Mouse (Mus musculus) midbrain, postnatal 0 days (tissue): Measurements from ENCODE around the gene Hdac4. TPM values are rescaled to one million over a fixed set of nuclear protein-coding genes. Genes with fewer than 3 reads are reported as not detected.

Experiments
- ATAC-seq: fragments of 200-750 bp; cut with Nextera tagmentation; 2 replicates; pipeline ENCODE4 v1.8.0; 2017; ENCODE audit warnings: moderate number of reproducible peaks, mild to moderate bottlenecking, moderate TSS enrichment, moderate library complexity; ENCODE audit not compliant: low FRiP score
- DNase-seq: peaks from one replicate; pipeline ENCODE4 v3.0.0-alpha.2; 2015; ENCODE audit warnings: low spot score
- H3K27ac ChIP-seq: fragments of 300-500 bp; sonication (generic); 2 replicates; pipeline ENCODE4 v1.5.1; 2014; ENCODE audit warnings: low read depth, mild to moderate bottlenecking, low read length, mixed read lengths
- H3K27me3 ChIP-seq: fragments of 300-500 bp; sonication (generic); 2 replicates; pipeline ENCODE4 v1.6.1; 2014; ENCODE audit warnings: low read length, control low read depth, mixed read lengths; ENCODE audit not compliant: insufficient read depth
- H3K36me3 ChIP-seq: fragments of 300-500 bp; sonication (generic); 2 replicates; pipeline ENCODE4 v1.6.1; 2014; ENCODE audit warnings: low read length, control low read depth, mixed read lengths; ENCODE audit not compliant: insufficient read depth
- H3K4me1 ChIP-seq: fragments of 300-500 bp; sonication (generic); 2 replicates; pipeline ENCODE4 v1.6.1; 2014; ENCODE audit warnings: mild to moderate bottlenecking, control low read depth, antibody characterized with exemption, low read length, mixed read lengths; ENCODE audit not compliant: insufficient read depth
- H3K4me2 ChIP-seq: fragments of 300-500 bp; sonication (generic); 2 replicates; pipeline ENCODE4 v1.6.1; 2014; ENCODE audit warnings: low read depth, mild to moderate bottlenecking, low read length, mixed read lengths; ENCODE audit not compliant: poor library complexity, severe bottlenecking
- H3K4me3 ChIP-seq: fragments of 300-500 bp; sonication (generic); 2 replicates; pipeline ENCODE4 v1.5.1; 2014; ENCODE audit warnings: low read depth, mild to moderate bottlenecking, low read length, moderate library complexity
- H3K9ac ChIP-seq: fragments of 300-500 bp; sonication (generic); replicated peaks from 2 replicates; pipeline ENCODE4 v1.6.1; 2014; ENCODE audit warnings: mild to moderate bottlenecking, low read length, moderate library complexity, mixed read lengths; ENCODE audit not compliant: poor library complexity, severe bottlenecking
- H3K9me3 ChIP-seq: fragments of 300-500 bp; sonication (generic); 2 replicates; pipeline ENCODE4 v1.6.1; 2016; ENCODE audit warnings: low read length, control low read depth
- CTCF ChIP-seq: IDR thresholded peaks from 2 replicates; pipeline ENCODE4 v1.5.1; 2016; ENCODE audit warnings: antibody characterized with exemption, mild to moderate bottlenecking
- WGBS: fragments of 180-500 bp; shearing (Covaris S2); extraction: QIAGEN DNeasy Blood & Tissue Kit; methylation state at CpG from one replicate; pipeline ENCODE4 v1.1.7; 2014; 5-methylcytosine and 5-hydroxymethylcytosine counted together
- polyA plus RNA-seq: library from polyadenylated mRNA; unstranded; fragments of >200 nt; fragmentation: Nextera tagmentation; extraction: Ambion mirVana; gene quantifications from 2 replicates; pipeline ENCODE4 v1.2.1, GENCODE M21; 2015
- total RNA-seq: library from RNA; depleted of rRNA; stranded (reverse); fragments of >200 nt; gene quantifications from 2 replicates; pipeline ENCODE4 v1.2.3, GENCODE M21; 2014

The Hdac4 gene
- total and polyA plus RNA-seq, 2 experiments from 2014 or later, result 18.1 to 51.8 TPM

GRCm38 (mm10) chr1:92180141-92181137, 15.1 kb downstream of the Hdac4 start:
- Histone ChIP-seq H3K27me3 (no peaks in the 10 kb centered on the region), H3K27ac (peak overlapping the region; percentile 100), H3K4me1 (peaks cover 14% of the 10 kb centered on the region), H3K4me2 (peak overlapping the region; percentile 74), H3K9me3 (no peaks in the 10 kb centered on the region), H3K9ac (peak overlapping the region; percentile 81), H3K36me3 (no peaks in the 10 kb centered on the region), H3K4me3 (peak overlapping the region; percentile 89)
- DNase-seq, result peak; percentile 100
- peak; percentile 98 for ATAC-seq
- WGBS, result 1% methylated on average over 81 of the region's 97 CpGs
- TF ChIP-seq CTCF, result peak; percentile 3; the same call in 1 of the 2 replicates

GRCm38 (mm10) chr1:92179489-92180006, 16.0 kb downstream of the Hdac4 start:
- WGBS, result under 1% methylated on average over 51 of the region's 61 CpGs
- peak overlapping the region; percentile 89 for H3K4me3 ChIP-seq
- peak overlapping the region; percentile 81 for H3K9ac ChIP-seq
- peak overlapping the region; percentile 89 for H3K27ac ChIP-seq
- peak; percentile 45 for DNase-seq
- no peaks in the 10 kb centered on the region for H3K27me3 ChIP-seq
- H3K9me3 ChIP-seq, result no peaks in the 10 kb centered on the region
- peaks cover 14% of the 10 kb centered on the region for H3K4me1 ChIP-seq
- H3K4me2 ChIP-seq, result peak overlapping the region; percentile 71
- TF ChIP-seq CTCF, result no peak
- no peaks in the 10 kb centered on the region for H3K36me3 ChIP-seq
- no peak for ATAC-seq

DNA sequence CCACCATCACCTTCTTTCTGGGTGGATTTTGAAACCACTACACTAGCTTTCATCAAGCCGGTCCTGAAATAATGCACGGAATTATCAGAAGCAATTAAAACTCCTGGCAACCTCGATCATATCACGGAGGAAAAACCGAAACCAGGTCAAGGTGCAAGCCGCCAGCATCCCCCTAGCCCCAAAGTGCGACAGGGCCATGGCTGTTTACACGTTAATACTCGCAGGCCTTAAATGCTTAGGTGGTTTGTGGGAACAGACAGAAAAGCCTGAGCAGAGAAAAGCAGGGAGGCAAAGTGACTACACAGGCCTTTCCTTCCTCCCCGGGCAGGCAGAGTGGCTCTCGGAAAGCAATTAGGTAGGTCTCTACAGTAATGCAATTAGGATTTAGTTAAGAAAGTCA, 16.4 kb downstream of the Hdac4 start:
- WGBS, result 5% methylated on average over 11 of the region's 11 CpGs

DNA sequence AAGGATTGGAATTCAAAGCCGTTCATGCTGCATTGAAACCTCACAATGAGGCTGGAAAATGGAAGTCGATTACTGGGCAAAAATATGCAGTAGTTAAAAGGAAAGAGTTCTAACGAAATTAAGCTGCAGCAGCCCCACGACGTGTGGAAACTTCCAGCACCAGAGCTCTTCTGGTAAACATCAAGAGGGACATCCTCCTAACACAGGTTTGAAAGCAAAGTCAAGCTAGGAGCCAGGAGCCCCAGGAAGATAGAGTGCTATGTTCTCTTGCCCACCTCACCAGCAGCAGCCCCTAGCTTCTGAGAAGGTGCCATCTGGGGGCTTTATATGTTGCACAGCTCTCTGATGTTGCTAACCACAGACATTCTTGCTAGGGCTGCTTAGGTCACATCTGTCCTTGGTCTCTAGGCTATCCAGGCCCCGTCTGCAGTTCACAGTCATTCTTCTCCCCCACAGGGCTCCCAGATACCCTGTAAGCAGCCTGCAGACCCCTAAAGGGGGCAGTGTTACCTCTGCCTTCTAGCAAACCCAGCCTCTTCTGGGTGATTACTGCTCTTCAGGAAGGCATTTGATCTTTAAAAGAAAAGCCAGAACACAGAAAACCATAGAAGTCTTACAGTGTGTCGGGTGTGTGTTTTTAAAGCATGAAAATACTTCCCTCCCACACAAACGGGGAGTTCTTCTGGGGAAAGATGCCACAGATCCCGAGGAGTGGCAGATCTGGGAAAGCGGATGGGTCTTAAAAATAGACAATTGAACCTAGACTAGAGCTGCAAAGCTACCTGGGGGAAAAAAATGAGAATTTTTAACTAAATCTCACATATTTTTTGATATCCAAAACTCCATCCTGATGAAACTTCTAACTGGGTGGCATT, 17.2 kb downstream of the Hdac4 start:
- WGBS, result 6% methylated on average over 10 of the region's 10 CpGs
- Histone ChIP-seq H3K4me1 (peaks cover 14% of the 10 kb centered on the region), H3K27me3 (no peaks in the 10 kb centered on the region), H3K27ac (no peak overlapping the region), H3K9ac (peak overlapping the region; percentile 42), H3K36me3 (no peaks in the 10 kb centered on the region), H3K4me3 (peak overlapping the region; percentile 89), H3K4me2 (peak overlapping the region; percentile 71), H3K9me3 (no peaks in the 10 kb centered on the region)
- no peak for ATAC-seq
- TF ChIP-seq CTCF, result peak; percentile 71
- DNase-seq, result peak; percentile 77

More for the DNA sequence above, 16.4 kb downstream of the Hdac4 start:
- Histone ChIP-seq H3K9me3 (no peaks in the 10 kb centered on the region), H3K4me2 (peak overlapping the region; percentile 71), H3K4me3 (peak overlapping the region; percentile 89), H3K36me3 (no peaks in the 10 kb centered on the region), H3K27ac (0 out of 2 replicates have a peak overlapping the region, but pooled peaks have one; percentile 0), H3K27me3 (no peaks in the 10 kb centered on the region), H3K9ac (peak overlapping the region; percentile 81), H3K4me1 (peaks cover 14% of the 10 kb centered on the region)
- DNase-seq (peak; percentile 15), ATAC-seq (no peak)
- TF ChIP-seq CTCF, result no peak

DNA sequence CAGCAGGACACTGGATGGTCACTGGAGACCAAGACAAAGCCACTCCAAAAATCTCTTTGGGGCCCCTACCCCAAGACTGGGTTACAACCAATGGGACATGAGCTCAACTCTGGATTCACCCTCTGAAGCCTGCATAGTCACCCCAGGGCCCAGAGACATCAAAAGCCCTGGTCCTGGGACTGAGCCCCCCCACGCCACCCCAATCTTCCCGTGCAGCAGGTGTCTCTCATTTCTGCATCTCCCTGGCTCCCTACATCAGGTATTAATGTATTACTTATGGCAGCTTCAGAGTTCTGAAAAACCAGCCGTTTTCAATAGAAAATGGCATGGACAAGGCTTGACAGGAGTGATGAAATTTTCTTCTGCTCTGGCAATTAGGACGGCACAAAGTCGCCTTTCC, 17.9 kb downstream of the Hdac4 start:
- Histone ChIP-seq H3K36me3 (no peaks in the 10 kb centered on the region), H3K4me1 (peaks cover 14% of the 10 kb centered on the region), H3K9me3 (no peaks in the 10 kb centered on the region), H3K27ac (no peak overlapping the region), H3K4me3 (no peak overlapping the region), H3K27me3 (no peaks in the 10 kb centered on the region), H3K4me2 (peak overlapping the region; percentile 71), H3K9ac (peak overlapping the region; percentile 42; the same call in 1 of the 2 replicates)
- WGBS, result 30% methylated on average over 5 of the region's 5 CpGs
- ATAC-seq (no peak), DNase-seq (no peak)
- TF ChIP-seq CTCF, result no peak
